Mouse (Mus musculus) bone marrow macrophage, adult 2 months (primary cell): ENCODE results near the gene Dtx2.

Experiments used
- CTCF ChIP-seq: IDR thresholded peaks from 2 replicates; pipeline ENCODE4 v1.5.1; 2012; ENCODE audit warnings: low read depth, mild to moderate bottlenecking, low read length, moderate library complexity
- POLR2A ChIP-seq: IDR thresholded peaks from 2 replicates; pipeline ENCODE4 v1.6.1; 2012; ENCODE audit warnings: mild to moderate bottlenecking, low read depth, low read length, borderline replicate concordance

GRCm38 (mm10) chr5:135993381-135993965 lies 1.1 kb upstream of the Dtx2 start:
- no peak for TF ChIP-seq CTCF
- no peak for TF ChIP-seq POLR2A
